Mouse (Mus musculus) embryonic fibroblast, embryonic 13.5 days (primary cell): Measurements from ENCODE around the gene Rgs12.

ENCODE experiments used
- CTCF ChIP-seq: IDR thresholded peaks from 2 replicates; pipeline ENCODE4 v1.5.1; 2011; ENCODE audit warnings: mild to moderate bottlenecking, control low read depth, low read length, moderate library complexity, borderline replicate concordance; ENCODE audit not compliant: insufficient read depth
- POLR2A ChIP-seq: IDR thresholded peaks from 2 replicates; pipeline ENCODE4 v1.6.1; 2011; ENCODE audit warnings: low read depth, mild to moderate bottlenecking, control low read depth, low read length, moderate library complexity

- TF ChIP-seq POLR2A = no peak
- no peak for TF ChIP-seq CTCF
These were observed 108.3 kb downstream of the Rgs12 start for GRCm38 (mm10) chr5:35057582-35057981.
